9 mouse cellular contexts compared by ENCODE assay signal in genomic region chr13:21253040-21253439, GRCm38 (mm10). TPM values are rescaled to one million over a fixed set of nuclear protein-coding genes. Genes with fewer than 3 reads are reported as not detected.
A peak's percentile ranks its signal among the peaks of the same experiment; 100 is the strongest.
DNase-seq lines count a peak whose midpoint lies in the region; ATAC-seq and TF ChIP-seq lines count a peak whose summit lies in the region.
"Had no signal": no experiment of that assay in that cellular context is flagged by ENCODE, and none has a peak within 500 bp of the region (broad histone marks: within the 10 kb centered on the region; RNA-seq: fewer than 3 reads in every experiment).

No protein-coding gene starts in this region.

- H3K27ac ChIP-seq in liver, embryonic 11.5 days (ENCODE audit: low read depth, low read length) = no peak overlapping the region
- no peak overlapping the region for H3K27ac ChIP-seq in liver, postnatal 0 days (ENCODE audit: low read depth)
- H3K27ac ChIP-seq in forebrain, embryonic 12.5 days = no peak overlapping the region
- no peak overlapping the region for H3K27ac ChIP-seq in limb, embryonic 15.5 days

- no peak for TF ChIP-seq EP300 in liver, postnatal 0 days (IDR thresholded peaks at IDR 0.05; ENCODE audit: low read depth)

- peak overlapping the region; percentile 61 for H3K4me3 ChIP-seq in liver, embryonic 11.5 days (ENCODE audit: low read depth, low read length)
- no peak overlapping the region for H3K4me3 ChIP-seq in liver, postnatal 0 days (ENCODE audit: low read depth, low read length)
- H3K4me3 ChIP-seq in forebrain, embryonic 12.5 days (replicated peaks) = peak overlapping the region; percentile 50
- H3K4me3 ChIP-seq in limb, embryonic 15.5 days = peak overlapping the region; percentile 39

- H3K9ac ChIP-seq in liver, embryonic 11.5 days (ENCODE audit: low read depth, low read length) = no peak overlapping the region
- no peak overlapping the region for H3K9ac ChIP-seq in liver, postnatal 0 days (replicated peaks)
- no peak overlapping the region for H3K9ac ChIP-seq in forebrain, embryonic 12.5 days
- no peak overlapping the region for H3K9ac ChIP-seq in limb, embryonic 15.5 days

- no peaks in the 10 kb centered on the region for H3K9me3 ChIP-seq in liver, embryonic 11.5 days (ENCODE audit: control insufficient read depth, low read length)
- no peaks in the 10 kb centered on the region for H3K9me3 ChIP-seq in liver, postnatal 0 days (ENCODE audit: low read length)
- H3K9me3 ChIP-seq in forebrain, embryonic 12.5 days = no peaks in the 10 kb centered on the region
- H3K9me3 ChIP-seq in limb, embryonic 15.5 days = no peaks in the 10 kb centered on the region

- no peak for TF ChIP-seq CTCF in liver, postnatal 0 days (IDR thresholded peaks at IDR 0.05; ENCODE audit: low read depth)

- ATAC-seq in liver, embryonic 11.5 days (replicated peaks; ENCODE audit: low FRiP score) = no peak
- no peak for ATAC-seq in liver, postnatal 0 days
- ATAC-seq in forebrain, embryonic 12.5 days (ENCODE audit: low FRiP score) = no peak
- no peak for ATAC-seq in limb, embryonic 15.5 days (ENCODE audit: insufficient number of reproducible peaks, low FRiP score, low TSS enrichment, low read depth)

- peak overlapping the region; percentile 92 for H3K4me2 ChIP-seq in liver, embryonic 11.5 days
- H3K4me2 ChIP-seq in liver, postnatal 0 days (ENCODE audit: low read depth, low read length) = no peak overlapping the region
- H3K4me2 ChIP-seq in forebrain, embryonic 12.5 days = peak overlapping the region; percentile 62
- H3K4me2 ChIP-seq in limb, embryonic 15.5 days = peak overlapping the region; percentile 47

- DNase-seq in liver, embryonic 11.5 days (ENCODE audit: low spot score) = no peak
- DNase-seq in liver, postnatal 0 days = no peak
- peak; percentile 30 for DNase-seq in retina, postnatal 1 day
- DNase-seq in thymus, postnatal 0 days (ENCODE audit: low spot score) = no peak
- DNase-seq in urinary bladder, postnatal 14 days (ENCODE audit: low spot score) = no peak
- DNase-seq in natural killer cell, adult 2 months (ENCODE audit: low spot score in 2 of 2) = no peak
- DNase-seq: kidney, postnatal 25 days had no signal

- no peaks in the 10 kb centered on the region for H3K36me3 ChIP-seq in liver, embryonic 11.5 days (ENCODE audit: control insufficient read depth, insufficient read depth, low read length)
- no peaks in the 10 kb centered on the region for H3K36me3 ChIP-seq in liver, postnatal 0 days (replicated peaks; ENCODE audit: insufficient read depth, low read length)
- H3K36me3 ChIP-seq in forebrain, embryonic 12.5 days (replicated peaks) = no peaks in the 10 kb centered on the region
- no peaks in the 10 kb centered on the region for H3K36me3 ChIP-seq in limb, embryonic 15.5 days

- H3K4me1 ChIP-seq in liver, embryonic 11.5 days (replicated peaks; ENCODE audit: control insufficient read depth, insufficient read depth, low read length) = no peaks in the 10 kb centered on the region; the same call in 1 of the 2 replicates
- peaks cover 7% of the 10 kb centered on the region for H3K4me1 ChIP-seq in liver, postnatal 0 days (ENCODE audit: insufficient read depth)
- H3K4me1 ChIP-seq in forebrain, embryonic 12.5 days = no peaks in the 10 kb centered on the region
- H3K4me1 ChIP-seq in limb, embryonic 15.5 days = no peaks in the 10 kb centered on the region

- 27% methylated on average over 5 of the region's 5 CpGs for WGBS in liver, embryonic 11.5 days
- WGBS in liver, postnatal 0 days (ENCODE audit: insufficient replicate concordance) = 41% methylated on average over 5 of the region's 5 CpGs
- 10% methylated on average over 5 of the region's 5 CpGs for WGBS in forebrain, embryonic 12.5 days
- WGBS in limb, embryonic 15.5 days = 26% methylated on average over 5 of the region's 5 CpGs

- H3K27me3 ChIP-seq in liver, embryonic 11.5 days (replicated peaks; ENCODE audit: control insufficient read depth, insufficient read depth, low read length) = peaks cover 4% of the 10 kb centered on the region; the same call in 1 of the 2 replicates
- 0 out of 2 replicates have a peak, but pooled peaks cover 13% of the 10 kb centered on the region for H3K27me3 ChIP-seq in liver, postnatal 0 days (ENCODE audit: insufficient read depth, low read length)
- peaks cover 20% of the 10 kb centered on the region for H3K27me3 ChIP-seq in forebrain, embryonic 12.5 days
- 0 out of 2 replicates have a peak, but pooled peaks cover 4% of the 10 kb centered on the region for H3K27me3 ChIP-seq in limb, embryonic 15.5 days

RNA-seq across cellular contexts. Expression of gene Gpx5, which starts 39.5 kb away (rescaled TPM):
- not detected in 2 replicates for polyA plus RNA-seq in liver, embryonic 11.5 days (2014; fragmentation: Nextera tagmentation; extraction: Ambion mirVana)
- not detected in 2 replicates for polyA plus RNA-seq in liver, postnatal 0 days (2015; fragmentation: Nextera tagmentation; extraction: Ambion mirVana)
- not detected in 2 replicates for polyA plus RNA-seq in forebrain, embryonic 12.5 days (2016; fragmentation: Nextera tagmentation; extraction: Ambion mirVana)
- polyA plus RNA-seq in limb, embryonic 15.5 days (2015; fragmentation: Nextera tagmentation; extraction: Ambion mirVana) = not detected in 2 replicates
- polyA plus RNA-seq in thymus, postnatal 0 days (2015; fragmentation: Nextera tagmentation; extraction: Ambion mirVana) = not detected in 2 replicates

RNA-seq across cellular contexts. Expression of gene Gpx6, which starts 58.9 kb away (rescaled TPM):
- polyA plus RNA-seq in liver, embryonic 11.5 days (2014; fragmentation: Nextera tagmentation; extraction: Ambion mirVana) = not detected in 2 replicates
- polyA plus RNA-seq in liver, postnatal 0 days (2015; fragmentation: Nextera tagmentation; extraction: Ambion mirVana) = 0.08 and 0.18 TPM in 2 replicates
- polyA plus RNA-seq in forebrain, embryonic 12.5 days (2016; fragmentation: Nextera tagmentation; extraction: Ambion mirVana) = not detected in 2 replicates
- polyA plus RNA-seq in limb, embryonic 15.5 days (2015; fragmentation: Nextera tagmentation; extraction: Ambion mirVana) = 0.23 TPM in 1 of 2 replicates, not detected in the other
- polyA plus RNA-seq in thymus, postnatal 0 days (2015; fragmentation: Nextera tagmentation; extraction: Ambion mirVana) = 1.7 and 1.9 TPM in 2 replicates
